Mouse (Mus musculus) MN1 (cell line): ENCODE results near the gene Mars2.
A peak's percentile ranks its signal among the peaks of the same experiment; 100 is the strongest.

Source experiments
- DNase-seq: peaks from one replicate; pipeline ENCODE4 v3.0.0-alpha.2; 2016; ENCODE audit warnings: low spot score

Gene Mars2

GRCm38 (mm10) chr1:55223026-55223425 is 14.0 kb upstream of the Mars2 start:
- DNase-seq = no peak

DNA sequence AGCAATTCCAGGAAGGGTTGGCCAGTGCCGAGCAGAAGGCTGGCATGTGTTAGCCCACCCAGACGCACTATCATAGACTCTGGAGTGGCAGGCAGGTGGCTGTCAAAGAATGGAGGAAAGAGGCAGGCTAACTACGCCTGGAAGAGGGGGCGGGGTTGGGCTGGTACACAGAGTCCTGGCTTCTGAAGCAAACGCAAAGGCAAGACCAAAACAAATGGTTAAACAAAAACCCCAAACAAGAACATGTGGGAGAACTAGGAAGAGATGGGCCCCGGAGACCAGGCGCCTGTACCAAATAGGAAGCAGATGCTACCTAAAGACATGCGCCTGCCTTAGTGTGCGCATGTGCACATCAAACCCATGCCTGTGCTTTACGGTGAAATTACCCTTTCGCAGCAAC is 12.9 kb upstream of the Mars2 start:
- DNase-seq = no peak

- DNase-seq = no peak
Observed at GRCm38 (mm10) chr1:55225398-55225797, 11.6 kb upstream of the Mars2 start.

DNA sequence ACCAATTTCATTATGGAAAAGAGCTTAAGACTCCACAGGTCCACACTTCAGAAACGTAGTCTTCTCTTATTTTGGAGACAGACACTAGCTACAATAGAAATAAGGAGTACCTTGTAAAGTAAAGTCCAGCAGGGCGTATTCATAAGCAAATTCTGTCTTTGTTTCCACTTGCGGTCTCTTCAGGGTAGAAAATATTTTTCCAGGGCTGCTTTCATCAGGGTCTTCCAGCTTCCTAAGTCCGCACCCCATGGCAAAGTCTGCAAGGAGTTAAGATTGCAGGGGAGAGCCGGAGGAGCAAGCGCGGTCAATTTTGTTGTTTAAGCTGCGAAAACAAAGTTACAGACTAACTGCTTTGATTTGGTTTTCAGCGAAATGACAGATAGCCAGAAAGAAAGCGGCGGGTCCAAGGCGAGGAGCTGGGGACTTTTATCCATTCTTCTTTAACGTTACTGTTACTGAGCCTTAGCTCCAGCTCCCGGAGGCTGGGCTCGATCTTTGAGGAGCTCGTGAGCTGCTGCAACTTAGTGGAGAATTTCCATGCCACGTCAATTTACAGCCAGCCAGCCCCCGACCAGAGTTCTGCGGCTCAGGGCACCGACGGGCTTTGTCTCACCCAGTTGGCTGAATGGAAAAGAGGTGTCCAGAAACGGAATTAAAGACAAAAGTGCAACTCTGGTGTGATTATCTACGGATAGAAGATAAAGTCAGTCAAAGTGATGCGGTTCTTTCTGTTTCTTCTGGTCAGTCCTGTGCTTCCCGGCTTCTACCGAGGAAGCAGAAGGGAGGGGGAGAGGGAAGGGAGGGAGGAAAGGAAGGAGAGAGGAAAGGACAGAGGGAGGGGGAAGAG is 10.7 kb upstream of the Mars2 start, which contains the start of gene Rftn2:
Rftn2 (minus strand) TSS at position 772 of the 847 bp plus-strand sequence.
- no peak for DNase-seq

GRCm38 (mm10) chr1:55227376-55227775 is 9.6 kb upstream of the Mars2 start:
- no peak for DNase-seq

- DNase-seq = no peak
Observed at GRCm38 (mm10) chr1:55228256-55228884, 8.6 kb upstream of the Mars2 start.

- no peak for DNase-seq
Observed at GRCm38 (mm10) chr1:55234910-55235520, 2.0 kb upstream of the Mars2 start.

DNA sequence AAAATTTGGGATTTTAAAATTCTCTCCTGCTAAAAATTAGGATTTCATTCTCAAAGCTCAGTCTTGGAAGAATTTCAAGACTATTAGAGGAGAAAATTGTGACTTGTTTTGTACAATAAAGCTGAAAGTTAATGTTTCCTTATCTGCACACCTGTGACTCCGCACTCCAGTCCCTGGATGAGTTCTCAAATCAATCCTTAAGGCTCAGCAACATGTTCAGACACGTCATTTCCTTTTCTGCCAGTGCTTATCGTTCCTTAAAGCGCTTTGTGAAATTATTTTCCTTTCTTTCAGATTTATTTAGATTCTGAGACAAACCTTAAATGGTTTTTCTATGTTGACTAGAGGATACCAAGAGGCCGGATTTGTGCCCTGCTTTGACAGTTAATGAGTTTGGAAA is 490 bp upstream of the Mars2 start:
- no peak for DNase-seq

- peak; percentile 26 for DNase-seq
Observed at GRCm38 (mm10) chr1:55237643-55238161, 725 bp downstream of the Mars2 start.

DNA sequence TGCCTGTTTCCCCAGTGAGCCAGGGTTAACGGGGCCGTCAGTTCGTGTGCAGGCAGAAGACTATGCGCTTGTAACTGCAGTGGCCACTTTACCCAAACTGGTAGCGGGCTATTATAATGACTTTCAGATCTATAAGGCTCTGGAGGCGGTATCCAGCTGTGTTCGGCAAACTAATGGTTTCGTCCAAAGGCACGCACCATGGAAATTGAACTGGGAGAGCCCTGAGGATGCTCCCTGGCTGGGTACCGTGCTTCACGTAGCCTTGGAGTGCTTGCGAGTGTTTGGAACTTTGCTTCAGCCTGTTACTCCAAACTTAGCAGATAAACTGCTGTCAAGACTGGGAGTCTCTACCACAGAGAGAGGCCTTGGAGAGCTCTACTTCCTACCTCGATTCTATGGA is 1.5 kb downstream of the Mars2 start:
- no peak for DNase-seq

DNA sequence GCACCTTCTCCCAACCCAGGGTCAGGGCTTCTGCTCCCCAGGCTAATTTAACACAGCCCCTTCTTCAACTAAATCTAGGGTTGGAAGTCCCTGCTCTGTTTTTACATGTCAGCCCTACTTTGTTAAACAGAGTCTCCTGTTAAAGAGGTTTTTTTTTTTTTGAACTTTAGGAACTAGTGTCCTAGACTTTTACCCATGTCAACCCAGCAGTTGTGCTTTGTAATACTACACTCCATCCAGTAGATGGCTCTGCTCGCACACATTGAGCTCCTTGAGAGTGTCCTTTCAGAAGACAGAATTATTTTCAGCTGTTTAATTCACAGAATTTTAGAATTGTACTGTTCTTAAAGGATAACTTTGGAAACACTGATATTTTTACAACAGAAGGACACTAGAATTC is 2.3 kb downstream of the Mars2 start:
- DNase-seq = peak; percentile 78

DNA sequence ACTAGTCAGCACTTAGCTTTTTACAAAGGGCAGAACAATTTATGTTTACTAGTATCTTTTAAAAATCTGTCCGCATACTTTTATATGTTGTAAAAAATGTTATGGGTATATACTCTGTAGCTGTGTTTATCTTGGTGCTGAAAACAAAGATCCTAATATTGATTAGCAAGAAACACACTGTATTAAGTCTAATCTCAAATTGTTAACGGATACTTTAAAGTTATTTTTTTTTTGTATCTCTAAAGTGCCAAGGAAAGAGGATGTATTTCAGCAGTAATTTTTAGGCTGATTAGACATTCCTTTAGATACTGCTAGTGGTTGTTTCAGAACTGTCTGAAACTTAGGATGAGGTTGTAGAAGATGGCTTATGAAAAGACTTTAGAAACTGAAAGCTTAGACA is 9.4 kb downstream of the Mars2 start:
- no peak for DNase-seq

GRCm38 (mm10) chr1:55264385-55264784 is 27.4 kb downstream of the Mars2 start:
- DNase-seq = no peak

DNA sequence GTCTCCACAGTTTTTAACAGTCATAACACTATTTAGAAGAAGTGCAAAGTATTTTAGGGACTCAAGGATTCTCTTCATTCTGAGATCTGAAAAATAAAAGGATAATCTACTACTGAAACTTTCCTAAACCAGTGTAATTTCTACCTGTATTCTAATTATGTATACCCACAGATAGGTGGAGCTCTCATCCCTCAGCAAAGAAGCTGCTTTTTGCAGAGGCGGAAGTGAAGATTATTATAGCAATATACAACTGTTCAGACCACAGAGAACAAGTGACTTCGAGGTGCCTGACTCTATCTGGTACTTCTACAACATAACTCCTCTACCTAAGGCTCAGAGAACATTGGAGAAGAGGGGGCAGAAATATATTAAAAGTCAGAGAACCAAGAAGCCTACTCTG is 28.5 kb downstream of the Mars2 start:
- no peak for DNase-seq

GRCm38 (mm10) chr1:55279081-55279480 is 42.1 kb downstream of the Mars2 start:
- no peak for DNase-seq
